Mouse (Mus musculus) stomach, postnatal 0 days (tissue): ENCODE data around the gene Slc8a2.

Experiments used
- CTCF ChIP-seq: IDR thresholded peaks from 2 replicates; pipeline ENCODE4 v1.5.1; 2016; ENCODE audit warnings: antibody characterized with exemption, low read depth, mild to moderate bottlenecking, moderate library complexity
- EP300 ChIP-seq: optimal IDR thresholded peaks from 2 replicates; pipeline ENCODE3; 2016; ENCODE audit warnings: antibody characterized with exemption

- TF ChIP-seq CTCF: no peak
- TF ChIP-seq EP300: no peak
These were observed 2.5 kb downstream of the Slc8a2 start for GRCm38 (mm10) chr7:16132161-16132581.
